Mouse (Mus musculus): ENCODE measurements around the gene Gm17019. TPM values are rescaled to one million over a fixed set of nuclear protein-coding genes. Genes with fewer than 3 reads are reported as not detected.
"Not testable (repeated sequence)": the region's sequence is repeated elsewhere in the genome, so short reads cannot be mapped to it uniquely, and the experiment has no call there.

Gm17019 gene
- polyA plus RNA-seq (2015; fragmentation: Nextera tagmentation; extraction: Ambion mirVana) = not detected in 2 replicates

DNA sequence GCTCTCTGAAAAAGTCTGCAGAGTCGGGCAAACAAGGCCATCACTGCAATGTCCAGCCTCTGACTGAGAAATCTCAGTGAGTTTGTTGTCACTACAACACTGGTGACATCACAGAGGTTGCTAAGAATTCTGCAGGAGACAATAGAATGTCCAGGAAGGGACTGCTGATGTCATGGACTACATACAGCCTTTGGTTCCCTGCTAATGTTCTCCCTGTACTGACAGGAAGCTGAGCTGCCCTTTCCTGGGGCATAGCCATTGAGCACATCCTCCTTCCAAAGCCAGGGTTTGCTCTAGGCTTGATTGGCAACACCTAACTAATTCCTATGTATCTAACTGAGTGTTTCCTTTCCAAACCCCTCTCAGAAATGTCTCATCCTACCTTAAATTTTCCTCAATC is at the start of gene Gm17019:
TSS of gene Gm17019 (minus strand) at position 101 of the 400 bp plus-strand sequence.
- H3K9me3 ChIP-seq (replicated peaks); H3K9ac ChIP-seq; H3K4me3 ChIP-seq (replicated peaks); ATAC-seq (ENCODE audit: insufficient read depth); H3K36me3 ChIP-seq (replicated peaks); H3K4me2 ChIP-seq; H3K4me1 ChIP-seq (replicated peaks); H3K27ac ChIP-seq (replicated peaks); H3K27me3 ChIP-seq: not testable (repeated sequence)
- 16% methylated on average over 1 of the region's 1 CpGs for WGBS (ENCODE audit: insufficient replicate concordance)

GRCm38 (mm10) chr5:15062385-15062715 is 29.6 kb upstream of the Gm17019 start:
- not testable (repeated sequence) for H3K9ac ChIP-seq; H3K27ac ChIP-seq (replicated peaks); H3K4me2 ChIP-seq; H3K36me3 ChIP-seq (replicated peaks); H3K4me1 ChIP-seq (replicated peaks); H3K27me3 ChIP-seq; ATAC-seq (ENCODE audit: insufficient read depth); H3K4me3 ChIP-seq (replicated peaks); H3K9me3 ChIP-seq (replicated peaks)
- 75% methylated on average over 1 of the region's 1 CpGs for WGBS (ENCODE audit: insufficient replicate concordance)

DNA sequence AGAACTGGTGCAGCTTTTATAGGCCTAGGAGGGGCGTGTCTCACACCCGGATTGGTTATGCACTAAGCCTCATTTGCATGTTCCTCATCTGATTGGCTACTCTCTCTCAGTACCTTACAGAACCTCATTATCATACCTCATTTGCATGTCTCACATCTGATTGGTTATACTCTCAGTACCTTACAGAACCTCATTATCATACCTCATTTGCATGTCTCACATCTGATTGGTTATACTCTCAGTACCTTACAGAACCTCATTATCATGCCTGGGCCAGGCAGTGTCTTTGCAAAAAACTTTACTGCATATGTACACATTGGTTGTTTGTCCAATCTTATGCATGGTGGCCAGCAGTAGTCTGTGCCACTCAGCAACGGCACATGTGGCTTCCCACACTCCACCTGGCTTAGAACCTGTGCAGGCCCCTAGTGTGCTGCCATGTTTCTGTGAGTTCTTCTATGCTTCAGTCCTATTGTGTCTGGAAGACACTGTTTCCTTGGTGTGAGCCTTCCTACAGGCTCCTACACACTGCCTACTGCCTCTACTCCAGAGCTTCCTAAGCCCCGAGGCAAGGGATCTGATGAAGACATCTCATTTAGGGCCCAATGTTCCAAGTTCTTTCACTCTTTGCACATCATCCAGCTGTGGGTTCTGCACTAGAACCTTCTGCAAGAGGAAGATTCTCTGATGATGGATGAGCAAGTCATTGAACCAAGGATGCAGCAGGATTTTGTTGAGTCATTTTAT is 29.0 kb upstream of the Gm17019 start:
- H3K27me3 ChIP-seq; H3K27ac ChIP-seq (replicated peaks); H3K9me3 ChIP-seq (replicated peaks); H3K4me3 ChIP-seq (replicated peaks); H3K36me3 ChIP-seq (replicated peaks); H3K4me1 ChIP-seq (replicated peaks); H3K4me2 ChIP-seq; H3K9ac ChIP-seq: not testable (repeated sequence)
- peak; percentile 60 for ATAC-seq (ENCODE audit: insufficient read depth)
- WGBS (ENCODE audit: insufficient replicate concordance) = 61% methylated on average over 4 of the region's 4 CpGs

- H3K27ac ChIP-seq (replicated peaks); H3K9me3 ChIP-seq (replicated peaks); H3K9ac ChIP-seq; ATAC-seq (ENCODE audit: insufficient read depth); H3K4me1 ChIP-seq (replicated peaks); H3K27me3 ChIP-seq; H3K4me3 ChIP-seq (replicated peaks); H3K4me2 ChIP-seq; H3K36me3 ChIP-seq (replicated peaks): not testable (repeated sequence)
- 58% methylated on average over 10 of the region's 10 CpGs for WGBS (ENCODE audit: insufficient replicate concordance)
Measured at GRCm38 (mm10) chr5:15054151-15055025, 21.6 kb upstream of the Gm17019 start.

GRCm38 (mm10) chr5:15053606-15053962 is 20.8 kb upstream of the Gm17019 start:
- not testable (repeated sequence) for H3K27me3 ChIP-seq; H3K9me3 ChIP-seq (replicated peaks); H3K27ac ChIP-seq (replicated peaks); H3K36me3 ChIP-seq (replicated peaks); H3K4me2 ChIP-seq; ATAC-seq (ENCODE audit: insufficient read depth); H3K9ac ChIP-seq; H3K4me1 ChIP-seq (replicated peaks); H3K4me3 ChIP-seq (replicated peaks)
- 56% methylated on average over 8 of the region's 8 CpGs for WGBS (ENCODE audit: insufficient replicate concordance)

GRCm38 (mm10) chr5:15052945-15053605 is 20.3 kb upstream of the Gm17019 start:
- H3K9ac ChIP-seq; H3K27ac ChIP-seq (replicated peaks); H3K27me3 ChIP-seq; H3K4me1 ChIP-seq (replicated peaks); H3K4me3 ChIP-seq (replicated peaks); H3K4me2 ChIP-seq; H3K9me3 ChIP-seq (replicated peaks); ATAC-seq (ENCODE audit: insufficient read depth); H3K36me3 ChIP-seq (replicated peaks): not testable (repeated sequence)
- 58% methylated on average over 4 of the region's 4 CpGs for WGBS (ENCODE audit: insufficient replicate concordance)

DNA sequence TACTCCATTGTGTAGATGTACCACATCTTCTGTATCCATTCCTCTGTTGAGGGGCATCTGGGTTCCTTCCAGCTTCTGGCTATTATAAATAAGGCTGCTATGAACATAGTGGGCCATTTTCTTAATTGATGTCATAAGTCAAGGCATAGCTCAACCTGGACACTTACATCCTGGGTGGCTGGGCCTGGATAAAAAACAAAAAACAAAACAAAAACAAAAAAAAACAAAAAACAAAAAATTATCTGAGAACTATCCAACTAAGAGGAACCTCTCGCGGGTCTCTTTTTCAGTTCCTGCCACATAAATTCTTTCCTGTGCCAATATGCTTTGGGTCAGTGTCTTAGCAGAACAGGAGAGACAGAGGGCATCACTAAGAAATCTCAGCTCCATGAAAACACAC is 18.0 kb upstream of the Gm17019 start:
- 67% methylated on average over 2 of the region's 2 CpGs for WGBS (ENCODE audit: insufficient replicate concordance)
- not testable (repeated sequence) for H3K4me1 ChIP-seq (replicated peaks); H3K9ac ChIP-seq; ATAC-seq (ENCODE audit: insufficient read depth); H3K4me3 ChIP-seq (replicated peaks); H3K27me3 ChIP-seq; H3K36me3 ChIP-seq (replicated peaks); H3K27ac ChIP-seq (replicated peaks); H3K9me3 ChIP-seq (replicated peaks); H3K4me2 ChIP-seq

- H3K4me3 ChIP-seq (replicated peaks); H3K36me3 ChIP-seq (replicated peaks); H3K9ac ChIP-seq; H3K4me2 ChIP-seq; H3K27ac ChIP-seq (replicated peaks); ATAC-seq (ENCODE audit: insufficient read depth); H3K9me3 ChIP-seq (replicated peaks); H3K4me1 ChIP-seq (replicated peaks); H3K27me3 ChIP-seq: not testable (repeated sequence)
- WGBS (ENCODE audit: insufficient replicate concordance) = 60% methylated on average over 9 of the region's 9 CpGs
Measured at GRCm38 (mm10) chr5:15044830-15045767, 12.3 kb upstream of the Gm17019 start.

GRCm38 (mm10) chr5:15040784-15041183 is 8.0 kb upstream of the Gm17019 start:
- H3K4me1 ChIP-seq (replicated peaks); H3K9ac ChIP-seq; H3K9me3 ChIP-seq (replicated peaks); ATAC-seq (ENCODE audit: insufficient read depth); H3K27me3 ChIP-seq; H3K4me2 ChIP-seq; H3K27ac ChIP-seq (replicated peaks); H3K36me3 ChIP-seq (replicated peaks); H3K4me3 ChIP-seq (replicated peaks): not testable (repeated sequence)
- 45% methylated on average over 4 of the region's 4 CpGs for WGBS (ENCODE audit: insufficient replicate concordance)

DNA sequence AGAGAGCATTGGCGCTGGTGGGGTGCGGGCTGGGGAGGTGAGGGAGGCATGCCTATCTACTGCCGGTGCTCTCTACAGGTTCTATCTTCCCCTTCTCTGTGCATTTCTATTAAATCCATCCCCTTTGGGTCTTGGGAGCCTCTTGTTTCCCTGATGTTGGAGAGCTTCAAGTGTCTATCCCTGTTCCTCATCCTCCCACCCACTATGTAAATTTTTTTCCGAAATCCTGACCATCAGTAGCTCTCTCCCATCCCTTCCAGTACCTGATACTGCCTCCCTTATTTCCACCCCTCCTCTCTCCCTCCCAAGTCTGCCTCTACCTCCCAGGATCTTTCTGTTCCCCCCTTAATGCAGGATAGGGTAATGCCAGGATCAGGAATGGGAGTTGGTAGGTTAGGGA is 7.2 kb upstream of the Gm17019 start:
- 66% methylated on average over 4 of the region's 4 CpGs for WGBS (ENCODE audit: insufficient replicate concordance)
- H3K27me3 ChIP-seq; H3K4me2 ChIP-seq; H3K9ac ChIP-seq; H3K4me1 ChIP-seq (replicated peaks); H3K36me3 ChIP-seq (replicated peaks); H3K9me3 ChIP-seq (replicated peaks); H3K27ac ChIP-seq (replicated peaks); H3K4me3 ChIP-seq (replicated peaks): not testable (repeated sequence)
- ATAC-seq (ENCODE audit: insufficient read depth) = peak; percentile 57; the same call in 1 of the 2 replicates
